Mouse (Mus musculus): ENCODE measurements at regions not wholly inside any gene's neighbourhood (a gene's known extent, or its start where the extent isn't known, plus 50 kb on each side); places are given as distances from the start of the nearest gene placed in this dataset.
A peak's percentile ranks its signal among the peaks of the same experiment; 100 is the strongest.

GRCm38 (mm10) chr9:60989670-60990391 is 195.5 kb downstream of the Uaca start:
- WGBS: 40% methylated on average over 13 of the region's 13 CpGs
- ATAC-seq (ENCODE audit: insufficient read depth, low FRiP score): peak; percentile 58; the same call in 1 of the 2 replicates
- H3K27me3 ChIP-seq (ENCODE audit: control insufficient read depth, insufficient read depth, low read length): no peaks in the 10 kb centered on the region
- no peaks in the 10 kb centered on the region for H3K9me3 ChIP-seq (replicated peaks; ENCODE audit: control insufficient read depth, low read length)
- H3K36me3 ChIP-seq (ENCODE audit: control insufficient read depth, insufficient read depth, low read length): no peaks in the 10 kb centered on the region
- no peak overlapping the region for H3K9ac ChIP-seq (ENCODE audit: low read length)
- H3K4me3 ChIP-seq (replicated peaks; ENCODE audit: low read length): no peak overlapping the region
- no peak overlapping the region for H3K27ac ChIP-seq (ENCODE audit: low read length)
- peaks cover 11% of the 10 kb centered on the region; the same call in 1 of the 2 replicates for H3K4me1 ChIP-seq (ENCODE audit: control insufficient read depth, insufficient read depth, low read length)
- no peak overlapping the region for H3K4me2 ChIP-seq (ENCODE audit: low read depth, low read length)

GRCm38 (mm10) chr9:60991509-60991908 is 197.2 kb downstream of the Uaca start:
- no peak overlapping the region for H3K27ac ChIP-seq (ENCODE audit: low read length)
- no peaks in the 10 kb centered on the region for H3K36me3 ChIP-seq (ENCODE audit: control insufficient read depth, insufficient read depth, low read length)
- peaks cover 14% of the 10 kb centered on the region; the same call in 1 of the 2 replicates for H3K4me1 ChIP-seq (ENCODE audit: control insufficient read depth, insufficient read depth, low read length)
- WGBS: 77% methylated on average over 5 of the region's 5 CpGs
- H3K4me3 ChIP-seq (replicated peaks; ENCODE audit: low read length): no peak overlapping the region
- no peak overlapping the region for H3K9ac ChIP-seq (ENCODE audit: low read length)
- no peaks in the 10 kb centered on the region for H3K9me3 ChIP-seq (replicated peaks; ENCODE audit: control insufficient read depth, low read length)
- H3K27me3 ChIP-seq (ENCODE audit: control insufficient read depth, insufficient read depth, low read length): no peaks in the 10 kb centered on the region
- no peak for ATAC-seq (ENCODE audit: insufficient read depth, low FRiP score)
- no peak overlapping the region for H3K4me2 ChIP-seq (ENCODE audit: low read depth, low read length)

- no peaks in the 10 kb centered on the region for H3K27me3 ChIP-seq (ENCODE audit: control insufficient read depth, insufficient read depth, low read length)
- no peak overlapping the region for H3K9ac ChIP-seq (ENCODE audit: low read length)
- H3K4me1 ChIP-seq (ENCODE audit: control insufficient read depth, insufficient read depth, low read length): peaks cover 14% of the 10 kb centered on the region; the same call in 1 of the 2 replicates
- no peaks in the 10 kb centered on the region for H3K36me3 ChIP-seq (ENCODE audit: control insufficient read depth, insufficient read depth, low read length)
- no peak overlapping the region for H3K4me3 ChIP-seq (replicated peaks; ENCODE audit: low read length)
- 74% methylated on average over 8 of the region's 8 CpGs for WGBS
- no peak overlapping the region for H3K4me2 ChIP-seq (ENCODE audit: low read depth, low read length)
- H3K9me3 ChIP-seq (replicated peaks; ENCODE audit: control insufficient read depth, low read length): no peaks in the 10 kb centered on the region
- no peak overlapping the region for H3K27ac ChIP-seq (ENCODE audit: low read length)
- no peak for ATAC-seq (ENCODE audit: insufficient read depth, low FRiP score)
These were observed 199.3 kb downstream of the Uaca start for GRCm38 (mm10) chr9:60993661-60994060.

- no peak overlapping the region for H3K27ac ChIP-seq (ENCODE audit: low read length)
- no peaks in the 10 kb centered on the region for H3K27me3 ChIP-seq (ENCODE audit: control insufficient read depth, insufficient read depth, low read length)
- H3K4me3 ChIP-seq (replicated peaks; ENCODE audit: low read length): no peak overlapping the region
- H3K36me3 ChIP-seq (ENCODE audit: control insufficient read depth, insufficient read depth, low read length): no peaks in the 10 kb centered on the region
- peaks cover 9% of the 10 kb centered on the region; the same call in 1 of the 2 replicates for H3K4me1 ChIP-seq (ENCODE audit: control insufficient read depth, insufficient read depth, low read length)
- no peak overlapping the region for H3K4me2 ChIP-seq (ENCODE audit: low read depth, low read length)
- 37% methylated on average over 6 of the region's 6 CpGs for WGBS
- ATAC-seq (ENCODE audit: insufficient read depth, low FRiP score): no peak
- H3K9me3 ChIP-seq (replicated peaks; ENCODE audit: control insufficient read depth, low read length): no peaks in the 10 kb centered on the region
- H3K9ac ChIP-seq (ENCODE audit: low read length): no peak overlapping the region
These were observed 200.8 kb downstream of the Uaca start for GRCm38 (mm10) chr9:60995096-60995495.

- H3K9me3 ChIP-seq (replicated peaks; ENCODE audit: control insufficient read depth, low read length): no peaks in the 10 kb centered on the region
These were observed 203.9 kb downstream of the Uaca start for GRCm38 (mm10) chr9:60998086-60998785.

GRCm38 (mm10) chr9:60999001-60999529 is 204.7 kb downstream of the Uaca start:
- ATAC-seq (ENCODE audit: insufficient read depth, low FRiP score): 0 out of 2 replicates have a peak, but pooled peaks have one; percentile 25
- H3K27ac ChIP-seq (ENCODE audit: low read length): no peak overlapping the region
- H3K4me3 ChIP-seq (replicated peaks; ENCODE audit: low read length): no peak overlapping the region
- H3K27me3 ChIP-seq (ENCODE audit: control insufficient read depth, insufficient read depth, low read length): no peaks in the 10 kb centered on the region
- WGBS: 58% methylated on average over 6 of the region's 6 CpGs
- peaks cover 7% of the 10 kb centered on the region; the same call in 1 of the 2 replicates for H3K4me1 ChIP-seq (ENCODE audit: control insufficient read depth, insufficient read depth, low read length)
- no peak overlapping the region for H3K4me2 ChIP-seq (ENCODE audit: low read depth, low read length)
- no peak overlapping the region for H3K9ac ChIP-seq (ENCODE audit: low read length)
- no peaks in the 10 kb centered on the region for H3K9me3 ChIP-seq (replicated peaks; ENCODE audit: control insufficient read depth, low read length)
- H3K36me3 ChIP-seq (ENCODE audit: control insufficient read depth, insufficient read depth, low read length): no peaks in the 10 kb centered on the region

More at GRCm38 (mm10) chr9:60998086-60998785, 203.9 kb downstream of the Uaca start:
- Histone ChIP-seq H3K4me2 (ENCODE audit: low read depth, low read length) (no peak overlapping the region), H3K27me3 (ENCODE audit: control insufficient read depth, insufficient read depth, low read length) (no peaks in the 10 kb centered on the region), H3K27ac (ENCODE audit: low read length) (no peak overlapping the region), H3K4me3 (replicated peaks; ENCODE audit: low read length) (no peak overlapping the region), H3K36me3 (ENCODE audit: control insufficient read depth, insufficient read depth, low read length) (no peaks in the 10 kb centered on the region), H3K9ac (ENCODE audit: low read length) (no peak overlapping the region), H3K4me1 (ENCODE audit: control insufficient read depth, insufficient read depth, low read length) (peaks cover 7% of the 10 kb centered on the region; the same call in 1 of the 2 replicates)
- ATAC-seq (ENCODE audit: insufficient read depth, low FRiP score): no peak
- WGBS: 67% methylated on average over 3 of the region's 3 CpGs

- Histone ChIP-seq H3K4me2 (ENCODE audit: low read depth, low read length) (no peak overlapping the region), H3K4me1 (ENCODE audit: control insufficient read depth, insufficient read depth, low read length) (peaks cover 6% of the 10 kb centered on the region; the same call in 1 of the 2 replicates), H3K27me3 (ENCODE audit: control insufficient read depth, insufficient read depth, low read length) (no peaks in the 10 kb centered on the region), H3K9me3 (replicated peaks; ENCODE audit: control insufficient read depth, low read length) (no peaks in the 10 kb centered on the region), H3K27ac (ENCODE audit: low read length) (no peak overlapping the region), H3K4me3 (replicated peaks; ENCODE audit: low read length) (no peak overlapping the region), H3K36me3 (ENCODE audit: control insufficient read depth, insufficient read depth, low read length) (no peaks in the 10 kb centered on the region), H3K9ac (ENCODE audit: low read length) (no peak overlapping the region)
- ATAC-seq (ENCODE audit: insufficient read depth, low FRiP score): no peak
- 78% methylated on average over 11 of the region's 11 CpGs for WGBS
These were observed 205.9 kb downstream of the Uaca start for GRCm38 (mm10) chr9:61000232-61000631.

- no peaks in the 10 kb centered on the region for H3K9me3 ChIP-seq (replicated peaks; ENCODE audit: control insufficient read depth, low read length)
- no peaks in the 10 kb centered on the region for H3K27me3 ChIP-seq (ENCODE audit: control insufficient read depth, insufficient read depth, low read length)
- no peaks in the 10 kb centered on the region for H3K36me3 ChIP-seq (ENCODE audit: control insufficient read depth, insufficient read depth, low read length)
- no peak overlapping the region for H3K9ac ChIP-seq (ENCODE audit: low read length)
- no peak for ATAC-seq (ENCODE audit: insufficient read depth, low FRiP score)
- H3K4me2 ChIP-seq (ENCODE audit: low read depth, low read length): no peak overlapping the region
- H3K4me1 ChIP-seq (ENCODE audit: control insufficient read depth, insufficient read depth, low read length): peaks cover 4% of the 10 kb centered on the region; the same call in 1 of the 2 replicates
- WGBS: 81% methylated on average over 5 of the region's 5 CpGs
- no peak overlapping the region for H3K27ac ChIP-seq (ENCODE audit: low read length)
- H3K4me3 ChIP-seq (replicated peaks; ENCODE audit: low read length): no peak overlapping the region
These were observed 208.2 kb downstream of the Uaca start for GRCm38 (mm10) chr9:61002572-61002971.

- no peak for ATAC-seq (ENCODE audit: insufficient read depth, low FRiP score)
- H3K36me3 ChIP-seq (ENCODE audit: control insufficient read depth, insufficient read depth, low read length): no peaks in the 10 kb centered on the region
- H3K4me1 ChIP-seq (ENCODE audit: control insufficient read depth, insufficient read depth, low read length): no peaks in the 10 kb centered on the region
- H3K4me2 ChIP-seq (ENCODE audit: low read depth, low read length): no peak overlapping the region
- H3K9ac ChIP-seq (ENCODE audit: low read length): no peak overlapping the region
- H3K9me3 ChIP-seq (replicated peaks; ENCODE audit: control insufficient read depth, low read length): no peaks in the 10 kb centered on the region; the same call in 1 of the 2 replicates
- H3K27ac ChIP-seq (ENCODE audit: low read length): no peak overlapping the region
- WGBS: 54% methylated on average over 1 of the region's 1 CpGs
- H3K4me3 ChIP-seq (replicated peaks; ENCODE audit: low read length): no peak overlapping the region
- H3K27me3 ChIP-seq (ENCODE audit: control insufficient read depth, insufficient read depth, low read length): no peaks in the 10 kb centered on the region
These were observed 214.1 kb downstream of the Uaca start for GRCm38 (mm10) chr9:61008446-61008845.

Measured in stomach, embryonic 16.5 days (tissue).